Mouse (Mus musculus) spleen, adult 18-20 months (tissue): Measurements from ENCODE around the gene 1810010H24Rik.
A peak's percentile ranks its signal among the peaks of the same experiment; 100 is the strongest.
"Not testable (repeated sequence)": the region's sequence is repeated elsewhere in the genome, so short reads cannot be mapped to it uniquely, and the experiment has no call there.

Source experiments
- DNase-seq, 2 experiments: peaks; one replicate each; pipeline ENCODE4 v3.0.0; 2022; ENCODE audit warnings: mixed read lengths in 2 of 2

Gene 1810010H24Rik

DNA sequence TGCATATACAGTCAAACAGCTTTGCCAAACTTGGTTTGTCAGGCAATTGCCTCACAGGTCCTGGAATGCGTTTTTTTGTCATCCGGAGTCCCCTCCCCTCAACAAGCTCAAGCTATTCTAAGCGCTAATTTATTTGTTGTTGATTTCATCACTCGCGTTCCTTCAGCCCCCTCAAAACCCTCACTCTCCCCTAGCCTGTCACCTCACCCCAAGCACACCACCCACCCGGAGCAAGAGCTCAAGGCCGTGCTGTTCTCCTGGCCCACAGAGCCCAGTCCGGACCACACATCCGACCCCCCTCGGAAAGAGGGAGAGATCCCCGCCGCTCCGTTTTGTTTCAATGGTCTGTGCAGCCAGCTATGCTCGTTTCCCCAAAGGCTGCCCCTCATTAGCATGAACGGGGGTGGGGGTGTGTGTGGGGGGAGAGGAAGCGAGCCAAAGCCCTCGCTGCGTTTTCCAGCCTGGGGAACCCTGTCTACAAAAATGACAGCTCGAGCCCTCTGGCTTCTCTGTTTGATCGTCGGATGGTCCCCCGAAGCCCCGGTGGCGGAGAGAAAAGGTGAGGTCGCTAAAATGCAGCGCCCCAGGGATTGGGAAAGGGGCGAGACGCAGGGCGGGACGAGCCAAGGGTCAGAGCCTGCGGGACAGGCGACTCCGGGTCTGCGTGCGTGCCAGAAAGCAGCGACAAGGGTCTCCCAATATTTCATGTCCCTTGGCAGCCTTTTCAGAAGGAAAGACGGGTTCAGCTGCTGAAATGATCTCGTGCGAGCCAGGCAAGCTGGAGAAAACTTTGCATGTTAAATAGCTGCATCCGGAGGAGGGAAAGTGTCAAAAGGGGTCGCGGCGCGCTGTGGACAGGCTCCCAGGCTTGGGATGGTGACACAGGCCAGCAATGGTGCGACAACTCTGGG is at the start of gene 1810010H24Rik:
Gene 1810010H24Rik, plus strand, starts transcription at position 271 of the 911 bp plus-strand sequence.
- peak; percentile 22 to 32 for DNase-seq

DNA sequence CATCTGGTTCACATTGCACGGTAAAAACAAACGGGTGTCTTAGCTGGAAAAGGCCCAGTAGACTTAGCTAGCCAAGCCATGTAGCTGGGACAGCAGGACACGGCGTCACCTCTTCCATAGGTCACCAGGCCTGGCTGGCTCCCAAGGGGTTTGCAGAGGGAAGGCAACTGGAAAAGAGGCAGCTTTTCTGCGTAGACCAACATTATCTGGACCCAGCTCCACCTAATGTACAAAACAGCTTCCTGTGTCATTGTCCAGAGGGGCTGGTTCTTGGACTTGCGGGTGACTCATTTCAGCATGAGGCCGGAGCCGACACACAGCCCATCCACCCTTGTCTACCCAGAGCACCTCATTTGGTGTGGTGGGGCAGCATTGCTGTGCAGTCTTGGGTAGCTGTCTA is 49.3 kb upstream of the 1810010H24Rik start:
- no peak for DNase-seq

DNA sequence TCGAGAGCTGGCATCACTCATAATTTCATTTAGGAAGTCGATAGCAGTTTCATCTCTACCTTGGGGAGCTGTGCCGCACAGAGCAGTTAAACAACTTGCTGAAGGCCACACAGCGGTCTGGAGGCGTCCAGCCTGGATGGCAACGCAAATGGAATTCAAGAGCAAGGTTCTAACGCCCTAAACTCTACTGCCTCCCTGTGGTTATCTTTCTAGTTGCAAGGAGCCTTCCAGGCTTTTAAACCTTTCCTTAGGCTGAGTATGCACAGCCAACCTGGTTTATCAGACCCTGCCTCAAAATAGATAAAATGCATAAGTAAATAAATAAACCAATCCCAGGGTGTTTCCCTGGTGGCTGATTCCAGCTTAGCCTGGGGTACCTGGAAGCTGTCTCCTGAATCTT is 45.0 kb upstream of the 1810010H24Rik start:
- DNase-seq, result no peak

DNA sequence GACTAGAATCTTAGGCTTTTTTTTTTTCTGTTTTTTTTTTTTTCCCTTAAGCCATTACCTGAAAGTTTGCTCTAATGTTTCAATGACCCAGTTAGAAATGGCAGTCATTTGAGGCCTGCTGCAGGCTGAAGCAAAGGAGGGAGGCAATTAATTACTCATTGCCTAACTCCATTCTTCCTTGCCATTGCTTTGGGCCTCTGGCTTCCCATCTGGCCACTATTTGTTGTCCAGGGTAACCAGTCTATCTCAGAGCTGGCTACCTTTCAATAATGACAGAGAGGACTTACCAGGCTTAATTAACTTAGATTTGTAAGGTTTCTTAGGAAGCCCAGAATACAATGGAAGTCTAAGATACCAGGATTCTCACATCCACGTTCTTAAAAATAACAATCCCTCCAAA is 43.7 kb upstream of the 1810010H24Rik start:
- no peak for DNase-seq

DNA sequence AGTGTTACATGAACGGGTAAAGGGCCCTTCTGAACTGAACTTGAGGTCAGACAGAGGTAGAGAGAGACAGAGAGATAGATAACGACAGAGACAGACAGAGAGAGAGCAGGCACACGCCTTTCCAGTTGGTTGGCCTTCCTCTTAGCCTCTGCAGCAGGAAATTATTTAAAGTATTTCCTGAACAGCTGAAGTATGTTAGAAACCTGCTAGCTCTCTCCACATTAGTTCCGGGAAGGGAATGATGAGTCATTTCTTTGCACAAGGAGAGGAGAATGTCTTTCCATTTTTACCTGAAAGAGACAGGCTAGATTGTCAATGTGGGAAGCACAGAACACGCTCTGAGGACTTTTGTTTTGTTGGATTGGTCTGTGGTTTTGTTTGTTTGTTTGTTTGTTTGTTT is 43.1 kb upstream of the 1810010H24Rik start:
- no peak for DNase-seq

DNA sequence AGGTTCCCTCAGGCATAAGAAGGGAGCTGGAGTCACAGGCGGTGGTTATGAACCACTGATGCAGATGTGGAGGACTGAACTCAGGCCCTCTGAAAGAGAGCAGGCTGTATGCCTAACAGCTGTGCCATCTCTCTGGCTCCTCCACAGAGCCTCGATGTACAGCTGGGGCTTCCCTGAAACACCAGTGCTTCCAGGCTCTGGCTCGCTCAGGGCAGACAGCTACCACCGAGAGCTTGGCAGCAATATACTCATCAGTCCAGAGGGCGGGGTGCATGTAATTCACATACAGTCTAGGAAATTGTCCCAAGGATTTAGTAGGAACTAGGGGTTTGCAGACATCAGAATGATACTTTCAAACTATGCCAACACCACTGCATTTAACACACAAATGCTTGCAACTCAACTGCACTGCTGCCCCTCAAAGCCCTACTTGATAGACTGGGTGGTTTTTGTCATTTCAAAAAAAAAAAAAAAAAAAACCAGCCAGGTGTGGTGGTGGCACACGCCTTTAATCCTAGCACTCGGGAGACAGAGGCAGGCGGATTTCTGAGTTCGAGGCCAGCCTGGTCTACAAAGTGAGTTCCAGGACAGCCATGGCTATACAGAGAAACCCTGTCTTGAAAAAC is 39.4 kb upstream of the 1810010H24Rik start:
- DNase-seq, result not testable (repeated sequence)

DNA sequence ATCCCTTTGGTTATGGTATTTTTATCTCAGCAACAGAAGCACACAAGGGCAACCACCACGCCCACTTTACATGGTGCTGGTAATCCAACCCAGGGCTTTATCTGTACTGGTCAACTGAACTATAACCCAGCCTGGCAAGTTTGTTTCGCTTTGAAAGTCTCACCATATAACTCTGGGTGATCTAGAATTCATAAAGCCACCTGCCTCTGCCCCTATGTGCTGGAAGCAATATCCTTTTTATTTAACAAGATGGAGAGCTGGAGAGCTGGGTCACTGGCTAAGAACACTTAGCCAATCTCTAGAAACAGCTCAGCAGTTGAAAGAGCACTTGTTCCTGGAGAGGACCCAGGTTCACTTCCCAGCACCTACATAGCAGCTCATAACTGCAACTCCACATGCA is 38.1 kb upstream of the 1810010H24Rik start:
- DNase-seq, result no peak

DNA sequence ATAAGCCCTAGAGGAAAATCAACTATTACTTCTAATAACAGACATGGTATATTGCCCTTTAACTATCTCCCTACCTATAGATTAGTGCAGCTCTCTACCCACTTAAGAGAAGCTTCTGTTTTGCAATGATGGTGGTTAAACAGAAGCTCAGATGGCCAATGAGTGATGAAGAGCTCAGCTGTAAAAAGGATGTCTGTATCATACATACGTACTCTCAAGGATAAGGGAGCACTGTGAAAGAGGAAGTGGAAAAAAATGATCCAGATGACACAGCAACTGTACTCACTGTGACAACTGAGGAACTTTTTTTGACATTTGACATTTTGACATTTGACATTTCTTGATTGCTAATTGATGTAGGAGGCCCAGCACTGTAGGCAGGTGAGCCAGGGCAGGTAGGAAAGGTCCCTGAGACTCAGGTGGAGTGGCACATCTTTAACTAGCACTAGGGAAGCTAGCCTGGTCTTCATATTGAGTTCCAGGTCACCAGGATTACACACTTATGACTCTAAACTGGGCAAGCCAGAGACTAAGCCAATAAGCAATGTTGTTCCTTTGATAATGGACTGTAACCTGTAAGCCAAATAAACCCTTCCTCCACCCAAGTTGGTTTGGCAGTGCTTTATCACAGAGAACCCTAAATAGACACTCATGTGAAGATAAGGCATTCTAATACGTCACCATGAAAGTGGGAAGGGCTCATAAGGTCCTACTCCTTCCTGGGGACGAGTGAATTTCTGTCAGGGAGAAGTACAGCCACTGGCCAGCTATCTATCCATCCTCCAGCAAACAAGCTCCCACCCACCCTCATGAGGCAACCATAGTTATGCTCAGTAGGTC is 31.0 kb upstream of the 1810010H24Rik start:
- DNase-seq, result no peak

DNA sequence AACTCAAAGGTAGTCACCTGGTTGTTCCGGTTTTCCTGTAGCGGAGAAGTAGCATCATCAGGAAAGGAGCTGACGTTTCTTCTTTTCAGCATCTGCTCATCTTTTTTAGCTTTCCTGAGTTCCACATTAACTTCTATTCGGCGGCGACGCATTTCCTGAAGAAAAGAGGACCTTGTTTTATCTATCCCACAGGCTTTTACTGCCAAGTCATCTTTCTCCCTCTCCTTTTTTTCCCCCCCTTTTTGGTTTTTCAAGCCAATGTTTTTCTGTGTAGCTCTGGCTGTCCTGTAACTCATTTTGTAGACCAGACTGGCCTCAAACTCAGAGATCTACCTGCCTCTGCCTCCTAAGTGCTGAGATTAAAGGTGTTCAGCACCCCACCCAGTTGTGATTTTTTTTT is 29.0 kb upstream of the 1810010H24Rik start:
- DNase-seq, result not testable (repeated sequence)

DNA sequence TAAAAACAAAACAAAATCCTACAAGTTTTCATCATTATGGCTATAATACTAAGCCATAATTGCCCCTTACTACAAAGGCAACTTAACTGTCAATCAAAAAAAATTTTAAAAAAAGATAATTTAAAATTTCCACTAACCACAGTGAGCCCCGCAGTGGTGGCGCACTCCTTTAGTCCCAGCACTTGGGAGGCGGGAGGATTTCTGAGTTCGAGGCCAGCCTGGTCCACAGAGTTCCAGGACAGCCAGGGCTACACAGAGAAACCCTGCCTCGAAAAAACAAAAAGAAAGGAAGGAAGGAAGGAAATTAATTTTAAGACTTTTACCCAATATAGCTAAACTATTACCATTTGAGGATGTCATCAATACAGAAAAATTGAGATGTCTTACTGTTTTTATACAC is 27.5 kb upstream of the 1810010H24Rik start:
- no peak for DNase-seq

DNA sequence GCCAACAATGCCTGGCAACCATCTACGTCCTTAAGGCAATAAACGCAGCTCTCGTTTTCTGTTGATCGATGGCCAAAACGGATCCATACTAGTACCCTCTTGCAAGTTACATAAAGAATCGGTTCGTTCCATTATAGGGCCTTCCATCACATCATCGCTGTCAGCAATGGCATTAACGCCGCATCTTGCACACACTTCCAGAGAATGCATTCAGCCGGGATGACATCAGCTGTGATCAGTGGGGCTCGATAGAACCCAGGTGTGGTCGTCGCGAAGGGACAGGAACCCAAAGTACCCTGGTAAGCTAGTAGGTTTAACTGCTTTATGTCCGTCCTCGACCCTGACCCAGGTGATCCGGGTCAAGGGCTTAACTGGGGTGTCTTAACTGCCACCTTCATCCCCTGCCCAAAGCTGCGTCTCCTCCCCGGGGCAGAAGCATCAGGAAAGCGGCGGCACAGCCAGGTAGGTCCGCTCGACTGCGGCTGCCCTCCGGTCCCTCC is 26.8 kb upstream of the 1810010H24Rik start:
- no peak for DNase-seq

DNA sequence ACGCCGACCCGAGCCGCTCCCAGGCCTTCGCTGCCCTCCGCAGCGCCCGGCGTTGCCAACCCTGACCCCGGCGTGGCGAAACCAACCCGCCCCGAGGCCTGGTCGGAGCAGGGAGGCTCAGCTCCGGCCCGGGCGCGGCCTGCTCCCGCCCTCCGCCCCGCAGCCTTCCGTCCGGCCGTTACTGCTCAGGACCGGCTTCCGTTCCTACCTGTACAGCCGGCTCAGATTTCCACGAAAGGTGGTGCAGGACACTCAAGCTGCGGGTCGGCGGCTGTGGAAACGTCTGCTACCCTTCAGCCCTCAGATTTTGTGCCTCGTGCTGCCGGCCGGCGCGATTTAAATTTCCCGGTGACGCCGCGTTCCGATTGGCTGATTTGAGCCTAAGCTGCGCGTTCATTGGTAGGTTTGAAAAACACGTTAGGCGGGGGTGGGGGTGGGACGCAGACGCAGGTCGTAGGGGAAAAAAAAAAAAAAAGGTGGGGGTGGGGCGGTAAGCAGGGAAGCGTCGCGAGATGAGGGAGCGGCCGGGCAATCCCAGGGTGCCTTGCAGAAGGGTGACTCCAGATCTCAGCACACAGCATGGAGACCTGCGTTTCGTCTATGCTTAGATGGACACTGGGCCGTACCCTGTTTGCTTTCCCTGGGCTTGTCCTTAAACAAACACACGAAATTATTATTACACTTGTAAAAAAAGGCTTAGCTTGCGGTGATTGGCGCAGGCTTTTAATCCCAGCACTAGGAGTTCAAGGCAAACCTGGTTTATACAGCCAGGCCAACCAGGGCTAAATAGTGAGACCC is 26.1 kb upstream of the 1810010H24Rik start, which contains the start of gene Kpna2:
Gene Kpna2, minus strand, starts transcription at position 391 of the 798 bp plus-strand sequence.
- DNase-seq, result peak; percentile 81 to 83

DNA sequence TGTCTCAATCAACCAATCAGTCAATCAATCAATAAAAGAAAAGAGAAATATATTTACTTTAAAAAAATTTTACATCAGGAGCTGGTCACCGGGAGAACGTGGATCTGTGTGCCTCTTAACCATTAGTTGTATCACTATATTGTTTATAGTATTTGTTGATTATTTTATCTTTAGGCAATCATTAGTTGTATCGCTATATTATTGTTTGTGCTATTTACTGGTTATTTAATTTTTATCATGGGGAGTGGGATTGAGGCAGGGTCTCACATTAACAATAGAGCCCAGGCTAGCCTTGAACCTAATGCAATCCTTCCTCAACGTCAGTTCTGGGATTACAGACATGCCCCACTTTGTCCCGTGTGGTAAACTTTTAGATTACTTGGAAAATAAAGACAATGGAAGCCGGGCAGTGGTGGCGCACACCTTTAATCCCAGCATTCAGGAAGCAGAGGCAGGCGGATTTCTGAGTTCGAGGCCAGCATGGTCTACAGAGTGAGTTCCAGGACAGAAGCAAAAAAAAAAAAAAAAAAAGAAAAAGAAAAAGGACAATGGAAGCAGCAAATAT is 25.4 kb upstream of the 1810010H24Rik start:
- DNase-seq, result no peak

DNA sequence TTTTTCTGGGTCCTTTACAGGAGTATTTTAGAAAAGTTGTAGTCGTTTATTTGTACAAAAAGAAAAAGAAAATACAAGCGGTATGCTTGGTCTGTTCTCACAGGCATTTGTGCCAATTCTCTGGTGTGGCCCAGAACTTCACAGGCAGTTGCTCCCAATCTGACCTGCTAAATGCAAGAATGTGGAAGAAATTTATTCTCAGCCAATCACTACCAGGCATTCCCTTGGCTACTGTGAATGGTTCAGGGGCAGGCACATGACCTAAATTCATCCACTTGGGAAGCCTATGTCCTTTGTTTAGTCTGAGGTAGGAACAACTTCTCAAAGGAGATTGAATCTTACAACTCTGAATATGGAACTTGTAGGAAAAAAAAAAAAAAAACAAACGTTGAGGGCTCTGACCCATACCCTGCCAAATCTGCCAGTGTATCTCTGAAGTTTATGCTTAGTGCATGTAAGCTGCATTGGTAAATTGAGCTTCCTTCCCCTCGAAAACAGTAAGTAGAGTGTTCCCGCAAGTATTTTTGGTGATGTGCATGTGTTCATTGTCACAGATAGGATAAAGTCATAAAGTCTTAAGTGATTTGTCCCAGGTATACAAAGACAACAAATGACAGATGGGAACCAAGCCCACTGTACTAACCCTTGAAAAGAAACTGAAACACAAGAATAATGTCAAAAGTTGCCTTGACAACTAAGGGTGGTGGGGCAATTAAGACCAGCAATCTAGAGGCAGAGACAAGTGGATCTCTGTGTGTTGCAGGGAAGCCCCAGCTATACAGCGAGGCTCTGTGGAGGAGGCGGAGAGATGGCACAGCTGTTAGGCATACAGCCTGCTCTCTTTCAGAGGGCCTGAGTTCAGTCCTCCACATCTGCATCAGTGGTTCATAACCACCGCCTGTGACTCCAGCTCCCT is 23.5 kb upstream of the 1810010H24Rik start:
- DNase-seq, result no peak

DNA sequence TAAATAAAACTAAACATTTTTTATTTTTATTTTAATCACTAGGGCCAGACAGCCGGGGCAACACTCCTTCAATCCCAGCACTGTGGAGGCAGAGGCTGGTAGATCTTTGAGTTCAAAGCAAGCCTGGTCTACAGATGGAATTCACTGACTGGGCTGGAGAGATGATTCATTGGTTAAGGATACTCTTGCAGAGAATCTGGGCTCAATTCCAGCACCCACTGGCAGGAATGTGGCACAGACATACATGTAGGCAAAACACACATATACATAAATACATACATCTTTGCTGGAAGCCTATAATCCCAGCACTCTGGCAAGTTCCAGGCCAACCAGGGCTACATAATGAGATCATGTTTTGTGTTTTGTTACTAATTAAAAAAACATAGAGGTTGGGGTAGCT is 19.9 kb upstream of the 1810010H24Rik start:
- DNase-seq, result no peak

DNA sequence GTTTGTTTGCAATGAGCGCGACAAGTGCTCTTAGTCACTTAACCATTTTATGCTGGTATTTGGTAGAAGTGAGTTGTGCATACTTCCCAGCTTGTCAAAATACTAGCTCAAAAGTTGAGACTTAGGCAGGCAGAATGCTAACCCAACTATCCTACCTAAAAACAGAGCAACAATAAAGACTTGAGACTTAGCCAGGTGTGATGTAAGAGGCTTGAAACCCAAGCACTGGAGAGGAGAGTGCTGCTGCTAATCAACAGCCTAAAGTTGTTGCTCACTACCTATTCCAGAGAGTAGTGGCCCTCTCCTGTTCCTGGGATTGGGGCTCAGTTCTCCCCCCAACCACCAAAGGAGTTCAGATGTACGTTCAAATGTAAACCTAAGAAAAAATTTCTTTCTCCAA is 15.0 kb upstream of the 1810010H24Rik start:
- no peak for DNase-seq

DNA sequence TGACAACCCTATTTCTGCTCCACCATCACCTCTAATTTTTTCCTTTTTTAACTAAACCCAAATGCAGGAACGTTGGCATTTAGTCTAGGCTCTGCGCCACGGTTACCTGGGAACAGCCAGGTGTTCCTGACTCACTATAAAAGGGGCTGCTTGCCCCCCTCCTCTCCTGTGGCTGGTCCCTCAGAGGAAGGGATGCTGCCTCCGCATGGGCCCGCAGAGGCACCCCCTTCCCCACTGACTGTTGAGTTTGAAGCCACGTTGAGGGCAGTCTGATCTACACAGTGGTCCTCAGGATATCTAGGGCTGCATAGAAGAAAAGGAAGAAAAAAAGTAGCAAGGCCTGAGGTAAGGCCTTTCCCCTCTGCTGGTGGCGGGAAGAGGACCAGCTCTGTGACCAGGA is 14.3 kb upstream of the 1810010H24Rik start:
- no peak for DNase-seq

DNA sequence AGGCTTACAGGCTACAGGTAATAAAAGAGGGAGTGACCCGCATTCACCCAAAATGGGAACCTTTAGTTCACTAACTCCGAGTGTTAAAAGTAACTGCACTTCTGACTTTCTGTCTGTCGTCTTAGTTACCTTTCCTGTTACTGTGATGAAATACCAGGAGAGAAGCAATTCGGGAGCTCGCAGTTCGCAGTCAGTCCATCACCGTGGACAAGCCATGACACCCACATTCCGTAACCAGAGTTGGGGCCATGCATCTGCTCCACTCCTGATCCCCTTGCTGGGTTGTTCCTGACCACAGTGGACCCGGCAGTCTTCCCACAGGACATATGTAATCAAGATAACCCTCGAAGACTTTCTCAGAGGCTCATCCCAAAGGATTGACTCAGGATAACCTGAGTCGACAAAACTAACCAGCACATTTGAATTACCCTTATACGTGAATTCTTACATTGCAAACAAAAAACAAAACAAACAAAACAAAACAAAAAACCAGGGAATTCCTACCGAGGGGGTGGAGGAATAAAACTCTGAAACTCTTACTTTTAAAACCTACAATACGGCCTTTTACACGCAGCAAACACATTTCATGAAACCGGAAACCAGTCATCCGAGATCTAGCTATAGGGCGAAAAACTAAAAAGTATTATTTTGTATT is 13.7 kb upstream of the 1810010H24Rik start:
- DNase-seq, result peak in 1 of 2 experiments; percentile 16

DNA sequence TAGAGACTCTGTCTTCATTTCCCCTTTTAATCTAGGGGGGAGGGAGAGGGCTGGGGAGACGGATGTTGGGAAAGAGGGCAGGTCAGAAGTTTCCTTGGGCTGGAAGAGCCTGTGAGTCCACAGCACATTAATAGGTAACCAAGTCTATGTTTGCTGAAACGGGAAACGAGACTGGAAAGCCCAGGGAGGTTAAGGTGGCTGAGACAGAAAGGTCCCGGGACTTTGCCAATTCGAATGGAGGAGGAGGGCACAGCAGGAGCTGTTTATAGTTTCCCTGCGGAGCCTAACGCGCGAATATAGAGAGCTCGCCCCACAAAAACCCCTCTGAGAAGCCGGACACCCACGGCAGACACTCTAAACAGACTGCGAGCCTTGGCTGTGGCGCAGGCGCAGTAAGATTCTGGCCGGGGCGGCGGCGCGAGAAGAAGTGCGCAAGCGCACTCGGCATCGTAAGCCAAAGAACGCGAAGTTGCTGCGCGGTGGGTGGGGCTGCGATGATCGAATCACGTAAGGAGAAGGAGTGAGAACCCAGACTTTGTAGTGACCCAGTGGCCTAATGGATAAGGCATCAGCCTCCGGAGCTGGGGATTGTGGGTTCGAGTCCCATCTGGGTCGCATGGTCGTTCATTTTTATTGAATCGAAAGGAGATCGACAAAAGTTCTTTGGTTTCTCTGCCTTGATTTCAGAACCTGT is 13.0 kb upstream of the 1810010H24Rik start:
- DNase-seq, result peak; percentile 96 to 97
